Mouse (Mus musculus): ENCODE results near the gene Smox.
"Not testable (repeated sequence)": the region's sequence is repeated elsewhere in the genome, so short reads cannot be mapped to it uniquely, and the experiment has no call there.

Gene Smox

GRCm38 (mm10) chr2:131491196-131491595, at the start of gene Smox:
TSS of gene Smox (plus strand) at chr2:131491496.
- no peak for DNase-seq (ENCODE audit: low read depth, low spot score)

- no peak for DNase-seq (ENCODE audit: low read depth, low spot score)
Measured at GRCm38 (mm10) chr2:131443084-131443890, 48.0 kb upstream of the Smox start.

GRCm38 (mm10) chr2:131443891-131444190, 47.5 kb upstream of the Smox start:
- no peak for DNase-seq (ENCODE audit: low read depth, low spot score)

GRCm38 (mm10) chr2:131446416-131446982, 44.8 kb upstream of the Smox start:
- no peak for DNase-seq (ENCODE audit: low read depth, low spot score)

- no peak for DNase-seq (ENCODE audit: low read depth, low spot score)
Measured at GRCm38 (mm10) chr2:131447566-131448330, 43.5 kb upstream of the Smox start.

GRCm38 (mm10) chr2:131448353-131448752, 42.9 kb upstream of the Smox start:
- DNase-seq (ENCODE audit: low read depth, low spot score): no peak

GRCm38 (mm10) chr2:131449720-131450119, 41.6 kb upstream of the Smox start:
- no peak for DNase-seq (ENCODE audit: low read depth, low spot score)

- DNase-seq (ENCODE audit: low read depth, low spot score): no peak
Measured at GRCm38 (mm10) chr2:131450491-131450890, 40.8 kb upstream of the Smox start.

GRCm38 (mm10) chr2:131457728-131458127, 33.6 kb upstream of the Smox start:
- DNase-seq (ENCODE audit: low read depth, low spot score): no peak

- no peak for DNase-seq (ENCODE audit: low read depth, low spot score)
Measured at GRCm38 (mm10) chr2:131460946-131461682, 30.2 kb upstream of the Smox start.

- no peak for DNase-seq (ENCODE audit: low read depth, low spot score)
Measured at GRCm38 (mm10) chr2:131462991-131463390, 28.3 kb upstream of the Smox start.

- DNase-seq (ENCODE audit: low read depth, low spot score): no peak
Measured at GRCm38 (mm10) chr2:131464147-131464546, 27.1 kb upstream of the Smox start.

GRCm38 (mm10) chr2:131466732-131467131, 24.6 kb upstream of the Smox start:
- no peak for DNase-seq (ENCODE audit: low read depth, low spot score)

GRCm38 (mm10) chr2:131469916-131470315, 21.4 kb upstream of the Smox start:
- no peak for DNase-seq (ENCODE audit: low read depth, low spot score)

GRCm38 (mm10) chr2:131473749-131474148, 17.5 kb upstream of the Smox start:
- DNase-seq (ENCODE audit: low read depth, low spot score): no peak

- not testable (repeated sequence) for DNase-seq (ENCODE audit: low read depth, low spot score)
Measured at GRCm38 (mm10) chr2:131477105-131477504, 14.2 kb upstream of the Smox start.

- DNase-seq (ENCODE audit: low read depth, low spot score): no peak
Measured at GRCm38 (mm10) chr2:131477917-131478316, 13.4 kb upstream of the Smox start.

- no peak for DNase-seq (ENCODE audit: low read depth, low spot score)
Measured at GRCm38 (mm10) chr2:131478349-131478748, 12.9 kb upstream of the Smox start.

- no peak for DNase-seq (ENCODE audit: low read depth, low spot score)
Measured at GRCm38 (mm10) chr2:131478916-131479315, 12.4 kb upstream of the Smox start.

GRCm38 (mm10) chr2:131481733-131482132, 9.6 kb upstream of the Smox start:
- no peak for DNase-seq (ENCODE audit: low read depth, low spot score)

GRCm38 (mm10) chr2:131482478-131482877, 8.8 kb upstream of the Smox start:
- DNase-seq (ENCODE audit: low read depth, low spot score): no peak

GRCm38 (mm10) chr2:131483562-131483961, 7.7 kb upstream of the Smox start:
- no peak for DNase-seq (ENCODE audit: low read depth, low spot score)

All from telencephalon, adult 2 months (tissue).